Mouse (Mus musculus) liver, embryonic 14.5 days (tissue): ENCODE results near the gene Cyp24a1. TPM values are rescaled to one million over a fixed set of nuclear protein-coding genes. Genes with fewer than 3 reads are reported as not detected.

Experiments used
- ATAC-seq: fragments of 200-750 bp; cut with Nextera tagmentation; 2 replicates; pipeline ENCODE4 v1.8.0; 2017; ENCODE audit warnings: moderate number of reproducible peaks, mild to moderate bottlenecking, moderate library complexity; ENCODE audit not compliant: insufficient read depth
- DNase-seq, 3 experiments: peaks; one replicate each; pipeline ENCODE4 v3.0.0-alpha.2; 2012 to 2013; ENCODE audit warnings: low read depth in 3 of 3, low spot score in 3 of 3
- H3K27ac ChIP-seq: fragments of 300-500 bp; sonication (generic); 2 replicates; pipeline ENCODE4 v1.5.1; 2014; ENCODE audit warnings: moderate library complexity, mild to moderate bottlenecking, control low read depth, inconsistent platforms
- H3K27me3 ChIP-seq: fragments of 300-500 bp; sonication (generic); 2 replicates; pipeline ENCODE4 v1.6.1; 2014; ENCODE audit warnings: mild to moderate bottlenecking, low read length, moderate library complexity; ENCODE audit not compliant: control insufficient read depth, insufficient read depth
- H3K36me3 ChIP-seq: fragments of 300-500 bp; sonication (generic); replicated peaks from 2 replicates; pipeline ENCODE4 v1.6.1; 2014; ENCODE audit warnings: low read depth; ENCODE audit not compliant: control insufficient read depth, insufficient read depth
- H3K4me1 ChIP-seq, 2 experiments: fragments of 200-500 bp in 1 of 2; fragments of 300-500 bp in 1 of 2; sonication (generic) in 1 of 2; replicated peaks; 2 replicates each; pipeline ENCODE4 v1.6.1; 2012 to 2014; ENCODE audit warnings: antibody characterized with exemption in 1 of 2, inconsistent platforms in 1 of 2, low read length in 1 of 2; ENCODE audit not compliant: control insufficient read depth in 2 of 2, insufficient read depth in 2 of 2
- H3K4me2 ChIP-seq: fragments of 300-500 bp; sonication (generic); 2 replicates; pipeline ENCODE4 v1.6.1; 2014; ENCODE audit warnings: low read depth, mild to moderate bottlenecking, control low read depth, moderate library complexity
- H3K4me3 ChIP-seq, 2 experiments: fragments of 200-500 bp in 1 of 2; fragments of 300-500 bp in 1 of 2; sonication (generic) in 1 of 2; 2 replicates each; pipeline ENCODE4 v1.5.1; 2012 to 2014; ENCODE audit warnings: low read depth in 2 of 2, low read length in 2 of 2, mild to moderate bottlenecking in 2 of 2, control low read depth in 1 of 2, inconsistent platforms in 1 of 2, moderate library complexity in 1 of 2; ENCODE audit not compliant: insufficient read depth in 1 of 2
- H3K9ac ChIP-seq: fragments of 300-500 bp; sonication (generic); replicated peaks from 2 replicates; pipeline ENCODE4 v1.6.1; 2014; ENCODE audit warnings: mild to moderate bottlenecking, control low read depth, moderate library complexity
- H3K9me3 ChIP-seq: fragments of 300-500 bp; sonication (generic); 2 replicates; pipeline ENCODE4 v1.6.1; 2016; ENCODE audit warnings: low read length, mixed read lengths; ENCODE audit not compliant: control insufficient read depth
- CTCF ChIP-seq: IDR thresholded peaks from 2 replicates; pipeline ENCODE4 v1.5.1; 2016; ENCODE audit warnings: antibody characterized with exemption, low read depth, control low read depth
- EP300 ChIP-seq: IDR thresholded peaks from 2 replicates; pipeline ENCODE4 v1.6.1; 2016; ENCODE audit warnings: antibody characterized with exemption, low read depth
- WGBS: fragments of 180-500 bp; shearing (Covaris S2); extraction: QIAGEN DNeasy Blood & Tissue Kit; methylation state at CpG from one replicate; pipeline ENCODE4 v1.1.7; 2014; ENCODE audit not compliant: insufficient replicate concordance; 5-methylcytosine and 5-hydroxymethylcytosine counted together
- polyA plus RNA-seq, 2 experiments: library from polyadenylated mRNA; depleted of rRNA in 1 of 2; stranded (reverse) in 1 of 2; unstranded in 1 of 2; fragments of >200 nt; fragmentation: Nextera tagmentation in 1 of 2; extraction: Ambion mirVana in 1 of 2; gene quantifications; 2 replicates each; pipeline versions ENCODE4 v1.2.1 to v1.2.3; 2012 to 2014

Cyp24a1 gene
- polyA plus RNA-seq, 2 experiments: not detected

DNA sequence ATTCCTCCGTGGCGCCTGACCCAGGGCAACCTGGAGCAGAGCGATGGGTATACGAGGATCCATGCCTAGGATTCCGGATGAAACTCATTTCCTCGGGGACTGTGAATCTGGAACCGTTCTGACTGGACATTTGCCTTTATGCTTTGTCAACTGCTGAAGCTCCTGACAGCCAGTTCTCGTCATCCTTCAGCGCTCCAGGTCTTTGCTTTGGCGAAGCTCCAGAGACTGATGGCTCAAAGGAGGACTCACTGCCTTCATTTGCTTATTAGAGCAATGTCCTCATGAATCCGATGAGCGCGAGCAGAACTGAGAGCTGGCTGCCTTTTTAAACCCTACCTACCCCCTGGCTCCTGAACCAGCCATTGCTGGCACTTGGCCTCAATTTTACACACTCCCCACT lies 58.2 kb downstream of the Cyp24a1 start:
- WGBS: 44% methylated on average over 13 of the region's 13 CpGs
- no peaks in the 10 kb centered on the region for H3K9me3 ChIP-seq
- no peak overlapping the region for H3K27ac ChIP-seq
- H3K4me3 ChIP-seq: no peak overlapping the region
- no peak for DNase-seq
- H3K4me2 ChIP-seq: no peak overlapping the region
- H3K36me3 ChIP-seq: no peaks in the 10 kb centered on the region
- no peak overlapping the region for H3K9ac ChIP-seq
- no peaks in the 10 kb centered on the region for H3K27me3 ChIP-seq
- H3K4me1 ChIP-seq: no peaks in the 10 kb centered on the region
- ATAC-seq: no peak
- TF ChIP-seq EP300 (no peak), CTCF (no peak)

DNA sequence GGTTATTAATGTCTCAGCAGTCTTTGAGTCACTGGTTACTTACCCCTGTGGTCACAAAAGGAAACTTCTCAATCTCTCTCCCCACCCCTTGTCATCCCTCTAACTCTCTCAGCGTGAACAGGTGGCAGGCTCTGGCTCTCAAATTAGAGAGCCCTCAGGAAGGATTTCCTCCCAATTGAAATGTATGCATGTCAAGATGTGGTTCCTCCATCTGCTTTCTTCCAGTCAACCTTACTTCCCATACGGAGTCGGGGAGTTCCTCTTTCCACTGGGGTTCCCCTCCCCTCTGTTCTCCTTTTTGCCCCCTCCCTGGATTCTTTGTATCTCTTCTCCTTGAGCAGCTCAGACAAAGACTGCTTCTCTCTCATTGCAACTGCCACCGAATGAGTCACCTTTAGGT lies 60.7 kb downstream of the Cyp24a1 start:
- Histone ChIP-seq H3K9me3 (no peaks in the 10 kb centered on the region), H3K27ac (no peak overlapping the region), H3K9ac (no peak overlapping the region), H3K4me3 (no peak overlapping the region), H3K4me2 (no peak overlapping the region), H3K27me3 (no peaks in the 10 kb centered on the region), H3K36me3 (no peaks in the 10 kb centered on the region), H3K4me1 (no peaks in the 10 kb centered on the region)
- DNase-seq: peak in 1 of 3 experiments; percentile 20
- TF ChIP-seq CTCF: no peak
- TF ChIP-seq EP300: no peak
- no peak for ATAC-seq
- WGBS: 15% methylated on average over 4 of the region's 4 CpGs

Other genes starting within 250 kb of the Cyp24a1 start
- gene Bcas1, start 69.3 kb downstream of the Cyp24a1 start, polyA plus RNA-seq (2012; rRNA removed): 3.0 and 3.9 TPM in 2 replicates
- 5.7 and 6.0 TPM in 2 replicates for gene Bcas1, start 69.3 kb downstream of the Cyp24a1 start, polyA plus RNA-seq (2014; fragmentation: Nextera tagmentation; extraction: Ambion mirVana)
- 24.7 and 26.1 TPM in 2 replicates for gene Pfdn4, start 717 bp downstream of the Cyp24a1 start, polyA plus RNA-seq (2012; rRNA removed)
- 44.1 and 45.1 TPM in 2 replicates for gene Pfdn4, start 717 bp downstream of the Cyp24a1 start, polyA plus RNA-seq (2014; fragmentation: Nextera tagmentation; extraction: Ambion mirVana)
- gene 4930470P17Rik, start 104.9 kb upstream of the Cyp24a1 start, polyA plus RNA-seq (2012; rRNA removed): not detected in 2 replicates
- gene 4930470P17Rik, start 104.9 kb upstream of the Cyp24a1 start, polyA plus RNA-seq (2014; fragmentation: Nextera tagmentation; extraction: Ambion mirVana): not detected in 2 replicates
- 0.19 and 0.21 TPM in 2 replicates for gene Dok5, start 234.7 kb upstream of the Cyp24a1 start, polyA plus RNA-seq (2012; rRNA removed)
- 0.15 and 0.20 TPM in 2 replicates for gene Dok5, start 234.7 kb upstream of the Cyp24a1 start, polyA plus RNA-seq (2014; fragmentation: Nextera tagmentation; extraction: Ambion mirVana)